Mouse (Mus musculus): ENCODE measurements around the gene Olfr967.
"Not testable (repeated sequence)": the region's sequence is repeated elsewhere in the genome, so short reads cannot be mapped to it uniquely, and the experiment has no call there.

Olfr967 gene

GRCm38 (mm10) chr9:39745949-39746348, at the start of gene Olfr967:
TSS of gene Olfr967 (plus strand) at chr9:39746249.
- DNase-seq = no peak

DNA sequence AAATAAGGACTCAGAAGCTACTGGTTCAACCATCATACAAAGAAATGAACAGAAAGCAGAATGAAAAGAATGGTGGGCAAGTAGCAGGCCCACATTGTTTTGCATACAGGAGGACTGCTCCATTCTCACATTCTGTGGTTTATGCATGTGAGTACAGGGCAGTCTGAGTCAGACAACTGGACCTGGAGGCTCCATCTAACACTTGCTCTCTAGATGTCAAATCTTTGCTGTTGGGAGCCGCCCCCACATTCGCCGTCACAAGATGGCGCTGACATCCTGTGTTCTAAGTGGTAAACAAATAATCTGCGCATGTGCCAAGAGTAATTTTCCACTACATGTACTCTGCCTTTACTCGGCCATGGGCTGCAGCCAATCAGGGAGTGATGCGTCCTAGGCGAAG, 44.9 kb upstream of the Olfr967 start:
- DNase-seq = not testable (repeated sequence)

DNA sequence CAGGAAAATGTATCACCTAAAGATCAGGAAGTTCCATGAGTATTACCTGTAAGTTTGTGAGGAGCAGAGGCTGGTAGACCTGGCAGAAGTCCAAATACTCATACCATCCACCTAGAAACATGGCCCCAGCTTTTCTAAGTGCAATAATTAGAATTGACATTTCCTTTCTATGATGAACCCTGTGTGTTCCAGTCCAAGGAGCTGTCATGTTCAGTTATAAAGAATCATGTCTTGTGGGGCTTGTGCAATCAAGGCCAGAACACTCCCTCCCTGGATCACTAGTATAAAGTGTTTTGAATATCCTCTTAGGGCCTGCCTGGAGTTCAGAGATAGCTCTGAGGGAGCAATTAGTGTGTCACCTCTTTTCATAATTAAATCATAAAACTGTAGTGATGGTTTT, 39.0 kb upstream of the Olfr967 start, which contains the start of gene Olfr149:
TSS of gene Olfr149 (minus strand) at position 101 of the 400 bp plus-strand sequence.
- DNase-seq = no peak

GRCm38 (mm10) chr9:39708958-39709357, 37.1 kb upstream of the Olfr967 start:
- DNase-seq = no peak

DNA sequence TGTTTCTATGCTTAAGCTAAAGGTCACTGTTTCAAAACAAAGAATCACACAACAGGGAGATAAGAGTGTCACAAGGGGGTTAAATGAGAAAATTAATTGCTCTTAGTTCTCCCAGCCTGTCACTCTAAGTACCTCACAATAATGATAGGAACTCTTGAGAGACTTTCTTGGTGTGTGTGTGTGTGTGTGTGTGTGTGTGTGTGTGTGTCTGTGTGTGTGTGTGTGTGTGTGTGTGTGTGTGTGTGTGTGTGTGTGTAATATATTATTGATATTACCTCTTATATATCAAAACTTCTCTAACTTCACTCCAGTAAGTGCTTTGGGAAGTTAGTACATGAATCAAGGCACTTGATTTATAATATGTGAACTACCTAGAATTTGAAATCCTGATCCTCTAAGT, 35.0 kb upstream of the Olfr967 start, which contains the start of gene Olfr965:
TSS of gene Olfr965 (plus strand) at position 301 of the 400 bp plus-strand sequence.
- DNase-seq = no peak

GRCm38 (mm10) chr9:39730678-39731077, 15.4 kb upstream of the Olfr967 start, which contains the start of gene Olfr150:
TSS of gene Olfr150 (plus strand) at chr9:39730978.
- no peak for DNase-seq

DNA sequence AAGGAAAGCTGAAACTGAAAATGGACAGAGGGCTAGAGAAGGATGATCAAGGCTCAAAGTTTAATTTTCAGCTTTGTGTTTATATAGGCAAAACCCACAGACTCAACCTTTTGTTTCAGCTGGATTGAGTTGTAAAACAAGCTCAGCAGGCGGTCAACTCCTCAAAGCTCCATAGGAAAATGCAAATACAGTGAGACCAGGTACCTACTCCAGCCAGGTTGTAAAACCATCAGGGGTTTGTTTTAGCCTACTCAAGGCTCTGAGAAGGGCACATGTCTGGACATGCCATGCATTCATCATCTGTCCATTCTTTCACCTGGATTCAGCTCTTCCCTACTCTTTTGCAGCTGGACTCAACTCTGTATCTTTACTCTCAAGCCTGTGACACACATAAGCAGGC, 5.3 kb upstream of the Olfr967 start:
- DNase-seq = no peak

GRCm38 (mm10) chr9:39746428-39746827, 379 bp downstream of the Olfr967 start:
- DNase-seq = no peak

DNA sequence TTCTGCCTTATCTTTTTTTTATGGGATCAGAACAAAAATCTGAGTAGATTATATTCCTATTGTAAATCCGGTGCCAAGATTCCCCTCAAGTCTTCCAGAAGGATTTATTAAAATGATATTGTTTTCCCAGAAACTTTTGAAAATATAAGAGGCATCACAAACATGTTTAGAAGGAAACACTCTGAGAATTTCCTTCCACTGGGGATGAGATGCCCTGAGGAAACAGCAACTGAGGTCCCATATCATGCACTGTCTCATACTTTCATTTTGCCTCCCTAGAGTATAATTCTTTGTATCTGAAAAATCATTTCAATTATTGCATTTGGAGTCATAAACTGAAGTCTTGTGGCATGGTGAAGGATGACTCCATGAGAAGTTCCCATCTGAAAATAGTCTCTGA, 37.1 kb downstream of the Olfr967 start, which contains the start of gene Olfr968:
TSS of gene Olfr968 (minus strand) at position 101 of the 400 bp plus-strand sequence.
- DNase-seq = no peak

DNA sequence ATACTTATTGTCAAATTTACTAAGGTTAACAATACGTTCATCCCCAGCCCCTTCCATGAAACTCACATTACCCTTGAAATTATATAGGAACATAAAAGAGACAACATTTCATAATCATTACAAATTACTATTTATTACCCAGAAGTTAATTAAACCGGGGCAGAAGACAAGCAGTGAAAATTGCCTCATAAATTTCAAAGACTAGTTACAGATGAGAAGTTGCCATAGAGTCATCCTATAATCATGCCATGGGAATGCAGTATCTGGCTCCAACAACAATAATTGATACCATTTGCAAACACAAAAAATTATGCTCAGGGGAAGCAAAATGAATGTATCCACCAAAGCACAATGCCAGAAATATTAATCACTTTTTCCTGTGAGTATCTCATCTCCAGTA, 44.5 kb downstream of the Olfr967 start, which contains the start of gene Olfr969:
TSS of gene Olfr969 (plus strand) at position 388 of the 400 bp plus-strand sequence.
- DNase-seq = no peak
